Mouse (Mus musculus): Measurements from ENCODE around the gene Gm20388. TPM values are rescaled to one million over a fixed set of nuclear protein-coding genes. Genes with fewer than 3 reads are reported as not detected.

Gm20388 gene
- polyA plus RNA-seq, 1 experiment from 2014 or later: not detected

GRCm38 (mm10) chr8:122441326-122441725 lies 2530.7 kb downstream of the Gm20388 start:
- no peak overlapping the region for H3K9ac ChIP-seq
- ATAC-seq (ENCODE audit: low FRiP score) (no peak), DNase-seq (ENCODE audit: low spot score) (no peak)
- WGBS: 100% methylated on average over 1 of the region's 1 CpGs
- no peaks in the 10 kb centered on the region for H3K9me3 ChIP-seq (ENCODE audit: control insufficient read depth, low read length)
- H3K27ac ChIP-seq: no peak overlapping the region
- no peak overlapping the region for H3K4me2 ChIP-seq (replicated peaks)
- no peak overlapping the region for H3K4me3 ChIP-seq (replicated peaks; ENCODE audit: low read length)
- H3K27me3 ChIP-seq (ENCODE audit: control insufficient read depth, insufficient read depth, low read length): no peaks in the 10 kb centered on the region
- peaks cover 30% of the 10 kb centered on the region for H3K36me3 ChIP-seq (replicated peaks; ENCODE audit: control insufficient read depth, insufficient read depth)
- peaks cover 23% of the 10 kb centered on the region for H3K4me1 ChIP-seq (replicated peaks; ENCODE audit: control insufficient read depth, insufficient read depth, low read length)

GRCm38 (mm10) chr8:122442356-122442755 lies 2531.7 kb downstream of the Gm20388 start:
- peaks cover 21% of the 10 kb centered on the region for H3K36me3 ChIP-seq (replicated peaks; ENCODE audit: control insufficient read depth, insufficient read depth)
- ATAC-seq (ENCODE audit: low FRiP score) (no peak), DNase-seq (ENCODE audit: low spot score) (no peak)
- no peaks in the 10 kb centered on the region for H3K9me3 ChIP-seq (ENCODE audit: control insufficient read depth, low read length)
- H3K9ac ChIP-seq: peak overlapping the region; percentile 80
- H3K4me2 ChIP-seq (replicated peaks): peak overlapping the region; percentile 85
- H3K27me3 ChIP-seq (ENCODE audit: control insufficient read depth, insufficient read depth, low read length): no peaks in the 10 kb centered on the region
- H3K27ac ChIP-seq: peak overlapping the region; percentile 85
- H3K4me1 ChIP-seq (replicated peaks; ENCODE audit: control insufficient read depth, insufficient read depth, low read length): peaks cover 23% of the 10 kb centered on the region
- WGBS: 14% methylated on average over 7 of the region's 7 CpGs
- peak overlapping the region; percentile 74 for H3K4me3 ChIP-seq (replicated peaks; ENCODE audit: low read length)

- H3K9ac ChIP-seq: peak overlapping the region; percentile 80
- H3K36me3 ChIP-seq (replicated peaks; ENCODE audit: control insufficient read depth, insufficient read depth): peaks cover 17% of the 10 kb centered on the region
- WGBS: under 1% methylated on average over 11 of the region's 12 CpGs
- H3K4me2 ChIP-seq (replicated peaks): peak overlapping the region; percentile 85
- no peaks in the 10 kb centered on the region for H3K27me3 ChIP-seq (ENCODE audit: control insufficient read depth, insufficient read depth, low read length)
- H3K4me3 ChIP-seq (replicated peaks; ENCODE audit: low read length): peak overlapping the region; percentile 74
- H3K9me3 ChIP-seq (ENCODE audit: control insufficient read depth, low read length): no peaks in the 10 kb centered on the region
- DNase-seq (ENCODE audit: low spot score): no peak
- H3K27ac ChIP-seq: peak overlapping the region; percentile 85
- no peak for ATAC-seq (ENCODE audit: low FRiP score)
- H3K4me1 ChIP-seq (replicated peaks; ENCODE audit: control insufficient read depth, insufficient read depth, low read length): peaks cover 23% of the 10 kb centered on the region
Observed at GRCm38 (mm10) chr8:122442781-122443180, 2532.1 kb downstream of the Gm20388 start.

GRCm38 (mm10) chr8:122443262-122444006 lies 2532.8 kb downstream of the Gm20388 start, which contains the start of gene Mvd:
TSS of gene Mvd (minus strand) at chr8:122443422.
- H3K9me3 ChIP-seq (ENCODE audit: control insufficient read depth, low read length): no peaks in the 10 kb centered on the region
- peaks cover 23% of the 10 kb centered on the region for H3K4me1 ChIP-seq (replicated peaks; ENCODE audit: control insufficient read depth, insufficient read depth, low read length)
- peak within 1 kb of the TSS; percentile 95 for H3K27ac ChIP-seq
- under 1% methylated on average over 47 of the region's 47 CpGs for WGBS
- H3K4me2 ChIP-seq (replicated peaks): peak within 1 kb of the TSS; percentile 85
- peak; percentile 98 for DNase-seq (ENCODE audit: low spot score)
- H3K4me3 ChIP-seq (replicated peaks; ENCODE audit: low read length): peak within 1 kb of the TSS; percentile 74
- no peaks in the 10 kb centered on the region for H3K27me3 ChIP-seq (ENCODE audit: control insufficient read depth, insufficient read depth, low read length)
- ATAC-seq (ENCODE audit: low FRiP score): peak; percentile 98
- peaks cover 10% of the 10 kb centered on the region for H3K36me3 ChIP-seq (replicated peaks; ENCODE audit: control insufficient read depth, insufficient read depth)
- peak within 1 kb of the TSS; percentile 82 for H3K9ac ChIP-seq

- WGBS: 10% methylated on average over 19 of the region's 19 CpGs
- Histone ChIP-seq H3K9ac (peak overlapping the region; percentile 82), H3K36me3 (replicated peaks; ENCODE audit: control insufficient read depth, insufficient read depth) (peaks cover 3% of the 10 kb centered on the region), H3K27ac (peak overlapping the region; percentile 95), H3K4me1 (replicated peaks; ENCODE audit: control insufficient read depth, insufficient read depth, low read length) (peaks cover 23% of the 10 kb centered on the region), H3K4me2 (replicated peaks) (peak overlapping the region; percentile 75), H3K9me3 (ENCODE audit: control insufficient read depth, low read length) (no peaks in the 10 kb centered on the region), H3K4me3 (replicated peaks; ENCODE audit: low read length) (peak overlapping the region; percentile 74), H3K27me3 (ENCODE audit: control insufficient read depth, insufficient read depth, low read length) (no peaks in the 10 kb centered on the region)
- DNase-seq (ENCODE audit: low spot score) (peak; percentile 86), ATAC-seq (ENCODE audit: low FRiP score) (peak; percentile 43)
Observed at GRCm38 (mm10) chr8:122444058-122444748, 2533.6 kb downstream of the Gm20388 start.

GRCm38 (mm10) chr8:122445203-122445602 lies 2534.6 kb downstream of the Gm20388 start:
- peak overlapping the region; percentile 75 for H3K4me2 ChIP-seq (replicated peaks)
- no peak for DNase-seq (ENCODE audit: low spot score)
- ATAC-seq (ENCODE audit: low FRiP score): no peak
- H3K27ac ChIP-seq: peak overlapping the region; percentile 95
- 0 out of 2 replicates have a peak overlapping the region, but pooled peaks have one; percentile 82 for H3K9ac ChIP-seq
- WGBS: 68% methylated on average over 3 of the region's 3 CpGs
- H3K27me3 ChIP-seq (ENCODE audit: control insufficient read depth, insufficient read depth, low read length): no peaks in the 10 kb centered on the region
- no peaks in the 10 kb centered on the region for H3K9me3 ChIP-seq (ENCODE audit: control insufficient read depth, low read length)
- peak overlapping the region; percentile 74; the same call in 1 of the 2 replicates for H3K4me3 ChIP-seq (replicated peaks; ENCODE audit: low read length)
- H3K4me1 ChIP-seq (replicated peaks; ENCODE audit: control insufficient read depth, insufficient read depth, low read length): peaks cover 23% of the 10 kb centered on the region
- H3K36me3 ChIP-seq (replicated peaks; ENCODE audit: control insufficient read depth, insufficient read depth): no peaks in the 10 kb centered on the region

- H3K4me3 ChIP-seq (replicated peaks; ENCODE audit: low read length): no peak overlapping the region
- no peak overlapping the region for H3K9ac ChIP-seq
- ATAC-seq (ENCODE audit: low FRiP score): no peak
- WGBS: 89% methylated on average over 7 of the region's 7 CpGs
- H3K4me1 ChIP-seq (replicated peaks; ENCODE audit: control insufficient read depth, insufficient read depth, low read length): no peaks in the 10 kb centered on the region
- H3K9me3 ChIP-seq (ENCODE audit: control insufficient read depth, low read length): no peaks in the 10 kb centered on the region
- H3K27me3 ChIP-seq (ENCODE audit: control insufficient read depth, insufficient read depth, low read length): no peaks in the 10 kb centered on the region
- no peaks in the 10 kb centered on the region for H3K36me3 ChIP-seq (replicated peaks; ENCODE audit: control insufficient read depth, insufficient read depth)
- no peak for DNase-seq (ENCODE audit: low spot score)
- no peak overlapping the region for H3K27ac ChIP-seq
- no peak overlapping the region for H3K4me2 ChIP-seq (replicated peaks)
Observed at GRCm38 (mm10) chr8:122451161-122451703, 2540.6 kb downstream of the Gm20388 start.

GRCm38 (mm10) chr8:122452154-122452553 lies 2541.5 kb downstream of the Gm20388 start:
- DNase-seq (ENCODE audit: low spot score) (no peak), ATAC-seq (ENCODE audit: low FRiP score) (no peak)
- WGBS: 92% methylated on average over 10 of the region's 10 CpGs
- Histone ChIP-seq H3K9me3 (ENCODE audit: control insufficient read depth, low read length) (no peaks in the 10 kb centered on the region), H3K4me1 (replicated peaks; ENCODE audit: control insufficient read depth, insufficient read depth, low read length) (no peaks in the 10 kb centered on the region), H3K9ac (no peak overlapping the region), H3K4me2 (replicated peaks) (no peak overlapping the region), H3K4me3 (replicated peaks; ENCODE audit: low read length) (no peak overlapping the region), H3K27me3 (ENCODE audit: control insufficient read depth, insufficient read depth, low read length) (0 out of 2 replicates have a peak, but pooled peaks cover 1% of the 10 kb centered on the region), H3K27ac (no peak overlapping the region), H3K36me3 (replicated peaks; ENCODE audit: control insufficient read depth, insufficient read depth) (no peaks in the 10 kb centered on the region)

GRCm38 (mm10) chr8:122454409-122454808 lies 2543.8 kb downstream of the Gm20388 start:
- H3K36me3 ChIP-seq (replicated peaks; ENCODE audit: control insufficient read depth, insufficient read depth): no peaks in the 10 kb centered on the region
- H3K27me3 ChIP-seq (ENCODE audit: control insufficient read depth, insufficient read depth, low read length): peaks cover 19% of the 10 kb centered on the region
- H3K9ac ChIP-seq: no peak overlapping the region
- ATAC-seq (ENCODE audit: low FRiP score) (no peak), DNase-seq (ENCODE audit: low spot score) (no peak)
- 92% methylated on average over 6 of the region's 6 CpGs for WGBS
- H3K4me3 ChIP-seq (replicated peaks; ENCODE audit: low read length): no peak overlapping the region
- no peak overlapping the region for H3K27ac ChIP-seq
- H3K4me2 ChIP-seq (replicated peaks): no peak overlapping the region
- no peaks in the 10 kb centered on the region for H3K4me1 ChIP-seq (replicated peaks; ENCODE audit: control insufficient read depth, insufficient read depth, low read length)
- H3K9me3 ChIP-seq (ENCODE audit: control insufficient read depth, low read length): no peaks in the 10 kb centered on the region
